Mouse (Mus musculus) cortical plate, adult 2 months (tissue): ENCODE data around the gene Ccdc57.

ENCODE experiments used
- CTCF ChIP-seq: fragments of 200-500 bp; IDR thresholded peaks from 2 replicates; pipeline ENCODE4 v1.5.1; 2011; ENCODE audit warnings: mild to moderate bottlenecking, control low read depth, low read length; ENCODE audit not compliant: insufficient read depth; ENCODE audit errors: extremely low read depth
- POLR2A ChIP-seq: fragments of 200-500 bp; IDR thresholded peaks from 2 replicates; pipeline ENCODE4 v1.6.1; 2011; ENCODE audit warnings: mild to moderate bottlenecking, low read length, control low read depth; ENCODE audit not compliant: insufficient read depth; ENCODE audit errors: extremely low read depth

GRCm38 (mm10) chr11:120950281-120951202 lies 17.9 kb upstream of the Ccdc57 start:
- TF ChIP-seq CTCF (no peak), POLR2A (no peak)
